Mouse (Mus musculus): ENCODE results near the gene Arap2.
"Not testable (repeated sequence)": the region's sequence is repeated elsewhere in the genome, so short reads cannot be mapped to it uniquely, and the experiment has no call there.

Gene Arap2

DNA sequence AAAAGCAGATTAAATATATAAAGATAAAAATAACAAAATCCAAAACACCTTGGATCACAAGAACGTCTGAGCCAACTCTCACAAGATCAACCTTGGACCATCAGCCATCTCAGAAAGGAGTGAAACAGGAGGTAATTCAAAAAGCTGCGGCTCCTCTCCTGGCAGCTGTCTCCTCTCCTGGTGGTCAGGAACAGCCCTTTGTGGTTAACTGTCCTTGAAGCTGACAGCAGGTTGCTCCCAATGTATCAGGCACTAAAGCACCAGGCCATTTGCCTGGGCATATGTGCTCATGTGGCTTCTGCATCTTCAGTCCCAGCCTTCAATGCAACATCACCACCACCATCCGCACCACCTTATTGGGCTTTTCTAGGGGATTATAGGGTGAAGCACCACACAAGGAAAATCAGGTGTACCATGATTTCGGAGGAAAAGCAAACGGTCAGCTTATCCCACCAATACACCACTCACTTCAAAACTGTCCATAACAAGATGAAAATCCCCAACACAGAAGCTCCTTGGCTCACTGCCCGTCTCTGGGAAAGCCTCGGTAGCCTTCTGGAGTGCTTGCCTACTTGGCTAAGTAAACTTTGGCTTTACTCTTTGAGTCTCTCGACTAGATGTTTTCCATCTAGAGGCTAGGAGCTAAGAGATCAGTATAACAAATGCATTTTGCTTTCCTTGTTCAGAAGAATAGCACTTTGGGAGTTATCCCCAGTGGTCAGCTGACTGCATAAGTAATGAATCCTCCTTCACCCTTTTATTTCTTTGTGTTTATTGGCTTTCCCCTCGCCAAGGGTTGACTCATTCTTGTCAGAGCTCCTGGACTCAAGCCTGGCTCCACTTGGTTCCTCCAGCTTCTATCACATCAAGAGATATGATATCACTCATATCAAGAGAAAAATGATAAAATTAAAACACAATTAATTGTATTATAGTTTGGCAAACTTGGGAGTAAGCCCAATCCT lies 26.2 kb downstream of the Arap2 start:
- DNase-seq (ENCODE audit: low read depth): peak; percentile 1

DNA sequence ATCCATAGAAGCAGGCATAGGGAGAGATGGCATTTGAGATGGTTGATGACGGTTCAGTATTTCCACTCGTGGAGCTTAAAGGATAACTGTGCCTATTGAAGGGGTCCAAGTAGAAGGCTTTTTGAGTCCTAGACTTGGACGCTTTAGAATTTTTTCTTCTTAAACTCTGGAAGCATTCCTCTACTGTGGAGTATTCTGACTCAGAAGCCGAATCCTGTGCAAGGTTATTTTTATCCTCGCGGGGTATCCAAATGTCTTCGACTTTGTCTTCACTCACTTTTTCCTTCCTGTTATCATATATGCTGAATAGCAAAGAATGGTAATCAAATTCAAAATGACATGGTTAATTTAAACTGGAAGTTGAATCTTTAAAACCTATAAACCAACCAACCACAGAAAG lies 35.4 kb downstream of the Arap2 start:
- not testable (repeated sequence) for DNase-seq (ENCODE audit: low read depth)

DNA sequence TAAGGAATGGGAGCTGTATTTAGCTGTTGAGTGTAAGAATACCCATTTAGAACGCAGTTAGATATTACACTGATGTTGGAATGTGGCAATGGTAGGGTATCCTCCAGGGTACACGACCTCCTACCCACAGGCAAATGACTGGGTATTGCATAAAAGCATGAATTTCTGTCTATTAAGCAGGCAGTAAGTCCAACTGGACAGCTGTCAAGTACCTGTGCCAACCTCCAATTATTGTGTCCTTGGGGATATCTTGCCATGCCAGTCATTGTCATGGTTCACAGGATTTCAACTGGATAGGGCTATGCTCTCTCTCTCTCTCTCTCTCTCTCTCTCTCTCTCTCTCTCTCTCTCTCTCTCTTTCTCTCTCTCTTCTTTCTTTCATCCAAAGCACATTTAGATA lies 40.4 kb downstream of the Arap2 start:
- no peak for DNase-seq (ENCODE audit: low read depth)

DNA sequence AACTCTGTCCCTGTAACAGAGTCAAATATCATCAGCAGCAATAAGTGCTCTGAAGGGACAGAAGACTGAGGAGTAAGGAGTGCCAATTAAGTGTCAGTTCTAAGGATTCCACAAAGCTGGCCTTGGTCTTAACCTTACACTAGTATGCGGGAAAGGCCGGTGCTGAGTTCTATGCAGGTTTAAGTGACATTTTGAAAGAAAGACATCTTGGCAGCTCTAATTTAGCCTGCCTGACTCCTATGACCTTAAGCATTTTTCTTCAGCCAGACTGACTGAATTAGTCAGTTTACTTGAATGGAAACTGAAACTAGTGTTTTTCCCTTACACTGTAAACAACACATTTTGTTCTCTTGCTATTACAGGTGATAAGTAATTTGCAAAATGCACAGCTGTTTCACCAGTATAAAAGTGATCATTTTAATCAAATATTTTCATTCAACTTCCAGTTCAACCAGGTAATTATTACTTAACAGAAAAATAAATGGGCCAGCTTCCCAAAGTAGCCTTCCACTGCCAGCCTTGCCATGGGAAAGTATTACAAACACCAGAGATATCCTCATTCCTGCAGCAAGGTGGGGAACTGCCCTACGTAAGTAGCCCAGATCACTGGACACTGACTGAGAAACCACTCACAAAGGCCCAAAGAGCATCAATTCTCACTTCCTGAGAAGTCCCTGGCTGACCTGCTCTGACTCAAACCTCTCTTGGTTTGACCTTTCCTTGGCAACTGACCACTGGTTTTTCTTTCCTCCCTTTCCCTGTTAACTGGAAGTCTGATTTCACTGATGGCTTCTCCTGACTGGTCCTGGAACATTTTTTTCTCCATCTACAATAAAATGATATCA lies 42.5 kb downstream of the Arap2 start:
- DNase-seq (ENCODE audit: low read depth): no peak

DNA sequence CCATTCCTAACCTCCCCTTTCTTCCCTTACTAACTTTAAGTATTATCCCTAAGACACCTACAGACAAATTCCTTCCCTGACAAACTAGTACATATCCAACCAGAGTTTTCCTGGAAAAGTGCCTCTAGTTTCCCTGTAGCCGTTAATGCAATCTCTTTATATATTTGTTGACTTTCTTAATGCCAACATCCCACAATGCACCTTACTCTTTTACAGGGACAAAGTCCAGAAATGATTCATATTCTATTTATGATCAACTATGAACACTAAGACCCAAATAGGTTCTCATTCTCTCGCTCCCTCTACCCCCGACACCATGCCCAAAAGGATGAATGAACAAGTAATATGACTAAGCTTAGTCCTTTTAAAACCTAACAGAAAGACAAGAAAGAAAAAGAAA lies 49.5 kb downstream of the Arap2 start:
- no peak for DNase-seq (ENCODE audit: low read depth)

DNA sequence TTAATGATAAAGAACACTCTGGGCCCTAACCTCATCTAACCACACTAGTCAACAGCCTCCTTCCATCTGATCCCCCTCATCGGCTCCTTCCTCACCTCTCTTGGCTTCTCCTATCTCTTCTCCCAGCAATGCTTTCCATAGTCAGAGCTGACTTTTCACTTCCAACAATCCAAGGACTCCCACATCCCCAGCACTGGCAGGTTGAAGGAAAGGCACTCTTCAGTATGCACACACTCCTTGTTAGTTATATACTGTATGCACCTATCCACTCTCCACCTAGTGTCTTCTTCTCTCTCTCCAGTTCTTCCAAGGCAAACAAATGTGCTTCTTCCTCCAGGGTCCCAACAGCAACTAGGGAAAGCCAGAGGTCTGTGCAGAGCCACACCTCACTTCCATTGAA lies 50.0 kb downstream of the Arap2 start:
- DNase-seq (ENCODE audit: low read depth): no peak

DNA sequence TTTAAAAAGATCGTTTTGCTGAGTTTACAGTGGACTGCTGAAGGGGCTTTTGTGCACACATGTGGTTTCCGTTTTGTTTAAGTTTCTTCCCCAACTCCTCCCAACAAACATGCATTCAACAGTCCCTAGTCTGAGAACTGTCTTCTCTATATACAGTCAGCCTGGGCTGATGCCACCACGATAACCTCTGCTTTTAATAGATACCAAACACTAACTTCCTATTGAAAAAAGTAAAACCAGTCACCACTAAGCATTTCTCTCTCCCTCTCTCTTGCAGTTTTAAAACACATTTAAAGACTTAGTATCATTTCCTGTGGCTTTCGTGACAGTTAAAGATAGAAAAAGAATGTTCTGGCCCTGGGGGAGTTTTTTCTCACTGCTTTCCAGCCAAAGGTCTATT lies 50.5 kb downstream of the Arap2 start:
- DNase-seq (ENCODE audit: low read depth): no peak

DNA sequence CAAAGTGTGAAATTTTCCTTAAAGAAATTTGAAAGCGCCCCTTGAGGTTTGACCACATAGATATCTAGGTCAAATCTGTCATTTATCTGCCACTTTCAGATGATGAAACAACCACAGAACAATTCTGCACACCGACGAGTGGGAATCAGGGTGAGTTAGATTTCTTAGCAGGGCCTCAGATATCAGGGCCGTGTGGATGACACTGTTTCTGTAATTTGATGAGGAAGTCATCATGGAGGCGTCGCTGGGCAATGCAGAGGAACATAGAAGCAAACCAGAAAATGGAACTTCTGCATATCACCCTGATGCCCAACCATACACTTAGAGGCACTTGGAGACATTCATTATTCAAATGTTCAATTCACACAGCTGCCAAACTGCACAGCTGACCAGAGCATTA lies 55.0 kb downstream of the Arap2 start:
- no peak for DNase-seq (ENCODE audit: low read depth)

DNA sequence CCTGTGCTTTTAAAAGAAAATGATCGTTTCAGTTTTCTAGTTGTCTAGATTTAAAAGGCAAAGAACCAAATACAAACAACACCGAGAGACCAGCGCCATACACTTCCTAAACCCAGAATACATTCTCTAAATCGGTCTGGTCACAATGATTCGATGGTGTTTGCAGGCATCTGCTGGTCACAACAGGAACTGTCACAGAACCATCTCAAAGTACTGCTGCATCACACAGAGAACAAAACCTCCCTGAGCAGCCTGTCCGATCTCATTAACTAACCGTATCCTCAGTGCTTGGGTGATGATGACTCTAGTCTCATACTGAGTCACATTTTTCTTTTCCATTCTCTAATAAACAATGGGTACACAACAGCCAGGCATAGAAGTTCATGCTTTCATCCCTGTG lies 59.1 kb downstream of the Arap2 start:
- peak; percentile 2 for DNase-seq (ENCODE audit: low read depth)

DNA sequence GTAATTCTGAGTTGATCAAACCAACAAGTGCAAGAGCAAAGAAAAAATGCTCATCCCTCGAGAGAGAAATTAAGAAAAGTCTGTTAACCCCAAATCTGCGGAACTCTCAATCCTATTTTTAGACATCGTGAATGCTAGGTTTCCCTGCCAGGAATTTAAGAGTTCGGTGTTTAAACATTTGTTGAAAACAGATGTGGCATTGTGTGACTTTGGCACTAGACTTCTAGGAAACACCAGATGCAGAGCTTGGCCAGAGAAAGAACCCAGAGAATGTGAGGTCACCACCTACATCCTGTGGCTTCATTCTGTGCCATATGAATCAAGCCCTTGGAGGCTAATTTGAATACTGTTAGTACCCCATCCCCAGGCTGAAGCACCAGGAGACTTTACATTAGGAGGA lies 76.0 kb downstream of the Arap2 start:
- no peak for DNase-seq (ENCODE audit: low read depth)

DNA sequence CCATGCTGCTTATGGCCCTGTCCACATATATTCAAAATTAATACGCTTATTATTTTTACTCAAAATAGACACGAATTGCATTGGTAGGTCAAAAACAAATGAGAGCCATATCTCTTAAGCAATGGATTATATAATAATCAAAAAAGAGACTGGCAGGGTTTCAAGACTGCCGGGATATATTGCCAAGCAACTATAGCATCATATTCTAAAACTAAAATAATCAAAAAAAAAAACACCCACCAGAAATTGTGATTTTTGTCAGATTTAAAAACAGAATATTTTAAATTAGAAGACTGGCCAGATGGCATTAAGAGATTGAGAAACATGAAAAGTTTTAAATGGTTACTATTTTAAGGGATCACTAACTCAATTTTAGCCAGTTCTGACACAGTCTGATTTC lies 82.2 kb downstream of the Arap2 start:
- no peak for DNase-seq (ENCODE audit: low read depth)

DNA sequence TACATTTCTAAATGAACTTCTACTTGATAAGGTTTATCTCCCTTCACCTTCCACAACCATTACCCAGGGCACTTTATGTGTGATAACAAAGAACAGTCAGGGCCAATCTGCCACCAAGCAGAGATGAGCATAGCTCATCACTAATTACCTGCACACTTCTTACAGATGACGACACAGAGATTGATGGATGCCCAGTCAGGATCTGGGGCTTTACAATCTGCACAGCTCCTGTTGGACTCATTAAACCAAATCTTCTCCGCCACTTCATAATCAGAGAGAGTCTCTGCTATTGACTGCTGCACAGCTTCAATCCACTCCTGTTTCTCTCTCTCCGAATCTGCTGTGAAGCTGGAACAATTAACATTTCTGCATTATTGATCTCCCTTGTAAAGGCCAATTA lies 82.8 kb downstream of the Arap2 start:
- no peak for DNase-seq (ENCODE audit: low read depth)

DNA sequence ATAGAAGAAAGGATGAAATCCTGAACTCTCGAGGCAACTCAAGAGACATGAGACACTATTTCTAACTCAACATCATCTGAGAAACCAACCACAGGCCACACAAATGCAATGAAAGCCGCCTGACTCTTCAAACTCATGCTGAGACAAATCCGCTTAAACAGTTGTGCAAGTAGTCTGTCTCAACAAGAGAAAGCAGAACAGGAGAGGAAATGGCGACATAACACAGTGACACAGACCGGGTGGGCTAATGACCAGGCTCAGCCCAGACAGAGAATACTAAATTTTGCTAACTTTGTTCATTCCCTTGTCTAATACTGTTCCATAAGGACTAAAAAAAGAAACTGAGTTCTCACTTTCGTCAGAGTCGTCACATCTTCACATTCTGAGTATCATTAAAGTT lies 88.6 kb downstream of the Arap2 start:
- DNase-seq (ENCODE audit: low read depth): no peak

DNA sequence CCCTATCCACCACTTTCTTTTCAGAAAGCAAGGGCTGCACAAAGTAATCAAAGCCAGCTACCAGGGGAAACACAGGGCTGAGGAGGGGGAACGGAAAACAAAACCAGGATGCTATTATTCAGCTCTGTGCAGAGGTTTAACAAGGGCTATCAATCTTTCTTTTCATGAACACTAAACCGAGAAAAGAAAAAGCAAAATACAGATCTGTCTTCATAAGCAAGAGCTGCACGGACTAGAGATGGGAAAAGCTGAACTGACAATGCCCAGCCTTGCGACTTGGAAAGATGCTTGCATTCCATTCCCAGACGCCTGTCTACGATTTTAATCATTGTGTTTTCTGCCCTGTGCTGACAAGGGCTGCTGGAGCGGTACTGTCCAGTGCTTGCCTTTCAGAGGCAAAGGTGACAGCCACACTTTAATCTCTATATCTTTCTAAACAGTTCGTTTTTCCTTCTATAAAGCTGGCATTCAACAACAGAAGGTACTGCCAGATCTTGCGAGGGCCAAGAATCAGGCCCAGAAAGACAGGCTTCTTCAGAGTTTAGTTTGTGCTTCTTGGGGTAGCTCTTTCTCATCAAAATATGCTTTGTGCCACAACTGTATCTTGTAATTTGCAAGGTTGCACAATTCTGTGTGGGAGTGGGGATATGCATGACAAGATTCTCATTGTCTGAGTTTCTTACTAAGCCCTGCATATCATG lies 93.1 kb downstream of the Arap2 start:
- DNase-seq (ENCODE audit: low read depth): no peak

DNA sequence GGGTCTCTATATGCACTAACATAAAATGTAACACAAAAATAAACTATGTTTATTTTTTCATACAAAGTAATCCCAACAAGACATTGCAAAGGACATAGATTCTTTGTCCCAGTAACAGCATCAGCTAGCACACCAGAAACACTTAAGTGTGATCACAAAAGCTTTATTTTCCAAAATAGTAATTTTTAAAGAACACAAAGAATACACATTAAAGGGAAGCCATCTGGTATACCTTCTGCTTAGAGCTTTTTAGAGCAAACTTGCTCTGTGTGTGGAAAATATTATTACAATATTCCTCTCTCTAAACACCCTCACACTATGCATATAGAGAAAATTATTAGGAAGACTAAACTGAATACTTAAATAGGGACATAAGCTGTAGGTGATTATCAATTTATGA lies 100.6 kb downstream of the Arap2 start:
- DNase-seq (ENCODE audit: low read depth): no peak

DNA sequence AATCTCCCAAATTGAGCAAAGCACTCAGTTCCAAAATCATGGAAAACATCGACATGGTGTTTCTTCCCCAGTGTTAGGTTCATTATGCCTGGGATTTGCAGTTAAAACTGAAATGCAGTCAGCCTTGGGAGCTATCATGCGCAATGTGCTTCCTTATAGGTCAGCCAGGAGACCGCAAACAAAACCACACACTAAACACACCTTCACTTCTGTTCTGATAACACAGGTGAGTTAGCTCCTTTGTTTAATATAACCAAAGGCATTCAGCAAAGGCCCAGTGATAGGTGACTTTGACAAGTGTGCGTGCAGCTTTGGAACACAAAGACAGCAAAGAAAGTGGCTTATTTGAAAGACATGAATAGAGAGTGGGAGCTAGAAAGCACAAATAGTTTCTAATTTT lies 101.1 kb downstream of the Arap2 start:
- DNase-seq (ENCODE audit: low read depth): no peak

DNA sequence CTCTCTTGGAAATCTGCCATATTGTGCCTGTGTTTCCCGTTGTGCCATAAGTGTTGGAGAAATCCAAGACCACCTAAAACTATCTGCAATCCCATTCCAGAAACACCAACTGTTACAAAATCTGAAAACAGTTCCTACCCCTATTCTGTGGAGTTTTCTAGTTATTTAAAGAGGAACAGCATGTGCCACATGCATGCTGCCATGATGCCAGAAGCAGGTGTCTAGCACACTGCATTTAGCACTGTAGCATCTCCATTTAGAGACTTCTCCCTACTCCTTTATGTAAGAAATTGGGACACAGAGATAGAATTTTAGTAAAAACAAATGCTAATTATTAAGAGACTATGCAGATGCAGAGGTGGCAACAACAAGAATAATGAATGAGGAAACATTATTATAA lies 102.8 kb downstream of the Arap2 start:
- DNase-seq (ENCODE audit: low read depth): no peak

DNA sequence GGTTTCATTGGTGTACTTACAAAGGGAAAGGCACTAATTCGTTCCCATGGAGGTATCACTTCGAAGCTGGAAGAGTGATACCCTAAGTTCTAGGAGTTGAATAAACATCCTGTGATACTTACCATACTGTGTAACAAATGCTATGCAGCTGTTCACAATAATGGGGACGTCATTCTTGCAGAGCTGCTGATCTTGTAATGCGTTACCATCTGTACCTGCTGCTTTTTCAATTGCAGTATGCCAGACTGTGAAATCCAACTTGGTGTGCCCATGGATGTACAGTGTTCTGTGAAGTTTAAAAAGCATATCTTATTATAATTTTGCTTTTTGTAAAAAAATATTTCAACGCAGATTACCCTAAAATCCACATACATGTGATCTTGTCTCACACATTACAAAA lies 112.0 kb downstream of the Arap2 start:
- DNase-seq (ENCODE audit: low read depth): no peak

DNA sequence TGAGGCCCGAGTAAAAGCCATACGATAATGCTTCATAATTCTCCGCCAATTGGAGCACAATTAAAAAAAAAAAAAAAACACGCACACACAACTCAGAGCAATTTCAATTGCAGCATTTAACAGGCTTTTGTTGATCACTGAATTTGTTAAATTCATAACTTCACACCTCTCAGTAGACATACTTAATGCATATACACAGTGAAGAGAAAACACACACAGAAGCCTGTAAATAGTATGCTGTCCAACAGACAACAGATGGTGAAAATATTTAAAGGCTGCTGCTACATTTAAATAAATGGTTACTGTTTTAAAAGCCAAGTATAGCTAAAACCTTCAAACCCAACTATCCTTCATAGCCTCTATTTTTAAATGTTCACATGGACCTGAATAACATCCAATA lies 123.6 kb downstream of the Arap2 start:
- DNase-seq (ENCODE audit: low read depth): no peak

DNA sequence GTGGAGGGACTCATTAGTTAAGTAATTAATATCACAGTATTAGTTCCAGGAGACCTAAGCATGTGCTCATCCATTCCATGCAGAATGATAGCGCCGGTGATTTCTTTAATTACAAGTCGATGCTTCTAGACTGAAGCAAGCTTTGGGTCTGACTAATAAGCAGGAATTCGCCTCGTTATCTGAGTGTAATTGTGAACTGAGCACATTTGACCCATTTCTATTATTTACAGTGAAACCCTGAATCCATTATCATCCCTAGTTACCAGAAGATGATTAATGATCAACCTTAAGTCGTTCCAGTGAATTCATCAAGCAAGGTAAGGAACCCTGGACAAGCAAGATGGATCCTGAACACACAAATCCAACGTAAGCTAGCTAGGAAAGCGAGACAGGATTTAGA lies 125.5 kb downstream of the Arap2 start:
- DNase-seq (ENCODE audit: low read depth): no peak

DNA sequence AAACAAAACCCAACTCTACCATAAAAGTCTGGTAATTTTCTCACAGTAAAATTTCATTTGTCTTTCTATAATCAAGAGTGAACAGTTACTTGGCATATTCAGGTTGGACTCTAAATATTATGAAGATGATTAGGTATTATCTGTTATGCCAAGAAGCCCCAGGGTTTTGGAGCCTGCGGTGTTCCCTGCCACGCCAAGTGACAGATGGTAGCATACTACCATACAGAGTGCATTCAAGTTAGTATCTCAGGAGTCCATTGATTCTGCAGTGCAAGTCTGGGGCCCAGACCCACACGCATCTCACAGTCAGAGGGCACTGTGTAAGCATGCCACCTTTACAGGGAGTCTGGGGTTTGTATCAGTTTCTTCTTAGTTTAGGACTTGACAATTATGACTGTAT lies 129.6 kb downstream of the Arap2 start:
- no peak for DNase-seq (ENCODE audit: low read depth)

DNA sequence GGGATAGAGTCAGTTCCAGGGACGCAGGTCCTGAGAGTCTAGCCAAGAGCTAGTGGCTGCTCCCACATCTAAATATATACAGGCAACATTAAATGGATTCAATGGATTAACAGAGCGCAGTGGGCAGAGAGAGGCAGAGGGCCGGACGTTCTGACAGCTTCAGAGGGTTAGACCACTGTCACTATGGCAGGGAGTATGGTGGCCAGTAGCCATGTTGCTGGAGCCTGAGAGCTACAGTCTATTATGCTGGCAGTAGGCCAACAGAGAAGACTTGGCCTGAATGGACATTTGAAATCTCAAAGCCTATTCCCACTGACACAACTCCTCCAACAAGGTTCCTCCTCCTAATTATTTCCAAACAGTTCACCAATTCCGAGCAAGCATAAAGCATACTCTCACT lies 137.1 kb downstream of the Arap2 start:
- DNase-seq (ENCODE audit: low read depth): no peak

Measured in NIH3T3 (cell line).